Mouse (Mus musculus) embryonic fibroblast, embryonic 13.5 days (primary cell): ENCODE measurements around the gene Tshz2. TPM values are rescaled to one million over a fixed set of nuclear protein-coding genes. Genes with fewer than 3 reads are reported as not detected.

Source experiments
- H3K27ac ChIP-seq: 2 replicates; pipeline ENCODE4 v1.5.1; 2012; ENCODE audit warnings: low read length, control low read depth, inconsistent platforms; ENCODE audit not compliant: insufficient read depth
- H3K4me1 ChIP-seq: 2 replicates; pipeline ENCODE4 v1.6.1; 2011; ENCODE audit warnings: low read length; ENCODE audit not compliant: control insufficient read depth, insufficient read depth
- H3K4me3 ChIP-seq: 2 replicates; pipeline ENCODE4 v1.5.1; 2011; ENCODE audit warnings: mild to moderate bottlenecking, control low read depth, low read length; ENCODE audit not compliant: insufficient read depth
- CTCF ChIP-seq: IDR thresholded peaks from 2 replicates; pipeline ENCODE4 v1.5.1; 2011; ENCODE audit warnings: mild to moderate bottlenecking, control low read depth, low read length, moderate library complexity, borderline replicate concordance; ENCODE audit not compliant: insufficient read depth
- POLR2A ChIP-seq: IDR thresholded peaks from 2 replicates; pipeline ENCODE4 v1.6.1; 2011; ENCODE audit warnings: low read depth, mild to moderate bottlenecking, control low read depth, low read length, moderate library complexity
- polyA plus RNA-seq: library from polyadenylated mRNA; stranded (reverse); fragments of >200 nt; gene quantifications from 2 replicates; pipeline ENCODE4 v1.2.4, GENCODE M21; 2011; ENCODE audit warnings: low read depth; ENCODE audit not compliant: missing spikeins, insufficient read length

The Tshz2 gene
- polyA plus RNA-seq, 1 experiment = 10.7 TPM

DNA sequence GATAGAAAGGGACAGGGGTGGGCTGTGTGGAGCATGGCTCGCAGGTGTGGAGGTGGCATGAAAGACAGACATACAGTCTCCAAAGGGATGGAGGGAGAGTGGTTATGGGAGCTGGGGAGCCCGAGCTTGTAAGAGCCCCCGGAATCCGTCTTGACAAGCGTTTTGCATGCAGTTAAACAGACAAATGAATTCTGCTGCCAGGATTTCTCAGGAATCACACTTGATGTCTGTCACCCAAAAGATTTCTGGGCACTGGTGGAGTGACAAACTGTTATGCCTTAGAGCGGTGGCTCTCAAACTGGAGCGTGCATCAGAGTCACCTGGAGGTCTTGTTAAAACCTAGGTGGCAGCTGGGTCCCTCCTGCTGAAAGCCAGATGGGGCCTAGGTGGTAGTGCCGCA, 34.8 kb upstream of the Tshz2 start:
- H3K4me1 ChIP-seq = no peaks in the 10 kb centered on the region
- TF ChIP-seq POLR2A (no peak), CTCF (no peak)
- H3K27ac ChIP-seq = no peak overlapping the region
- H3K4me3 ChIP-seq = no peak overlapping the region

GRCm38 (mm10) chr2:169599591-169599990, 33.2 kb upstream of the Tshz2 start:
- Histone ChIP-seq H3K27ac (no peak overlapping the region), H3K4me3 (no peak overlapping the region), H3K4me1 (no peaks in the 10 kb centered on the region)
- TF ChIP-seq CTCF (no peak), POLR2A (no peak)

- H3K4me1 ChIP-seq = no peaks in the 10 kb centered on the region
- no peak overlapping the region for H3K4me3 ChIP-seq
- H3K27ac ChIP-seq = no peak overlapping the region
- TF ChIP-seq POLR2A (no peak), CTCF (no peak)
These were observed 32.6 kb upstream of the Tshz2 start for GRCm38 (mm10) chr2:169600163-169600562.

DNA sequence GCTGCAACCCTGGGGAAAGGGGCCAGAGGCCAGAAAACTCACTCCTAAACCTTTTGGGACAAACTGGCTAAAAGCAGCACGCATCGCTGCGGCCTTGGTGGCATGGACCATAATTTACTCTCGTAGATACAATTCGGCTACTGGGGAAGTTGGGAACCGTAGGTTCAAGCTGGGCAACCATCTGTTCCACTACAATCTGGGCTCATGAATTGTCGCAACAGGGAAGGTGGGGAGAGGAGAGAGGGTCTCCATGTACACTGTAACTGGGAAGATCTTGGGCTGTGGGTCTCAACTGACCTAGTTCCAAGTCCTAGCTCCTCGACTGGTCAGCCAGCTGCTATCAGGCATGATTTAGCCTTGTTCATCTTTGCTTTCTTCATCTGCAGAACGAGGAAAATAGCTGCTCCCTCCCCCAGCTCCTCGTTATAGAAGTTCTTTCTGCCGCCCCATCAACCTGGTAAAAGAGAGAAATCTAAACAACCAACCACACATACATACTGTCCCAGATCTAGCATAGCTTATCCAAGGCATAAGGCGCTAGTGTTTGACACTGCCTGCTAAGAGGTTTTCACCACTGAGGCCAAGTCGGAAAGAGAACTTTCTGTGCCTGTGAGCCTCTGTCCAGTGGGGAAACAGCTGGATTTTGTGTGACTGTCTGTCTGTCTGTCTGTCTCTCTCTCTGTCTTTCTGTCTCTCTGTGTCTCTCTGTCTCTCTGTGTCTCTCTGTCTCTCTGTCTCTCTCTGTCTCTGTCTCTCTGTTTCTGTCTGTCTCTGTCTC, 25.7 kb upstream of the Tshz2 start:
- TF ChIP-seq CTCF = no peak
- no peak for TF ChIP-seq POLR2A
- no peak overlapping the region for H3K27ac ChIP-seq
- H3K4me1 ChIP-seq = peaks cover 7% of the 10 kb centered on the region
- H3K4me3 ChIP-seq = no peak overlapping the region

DNA sequence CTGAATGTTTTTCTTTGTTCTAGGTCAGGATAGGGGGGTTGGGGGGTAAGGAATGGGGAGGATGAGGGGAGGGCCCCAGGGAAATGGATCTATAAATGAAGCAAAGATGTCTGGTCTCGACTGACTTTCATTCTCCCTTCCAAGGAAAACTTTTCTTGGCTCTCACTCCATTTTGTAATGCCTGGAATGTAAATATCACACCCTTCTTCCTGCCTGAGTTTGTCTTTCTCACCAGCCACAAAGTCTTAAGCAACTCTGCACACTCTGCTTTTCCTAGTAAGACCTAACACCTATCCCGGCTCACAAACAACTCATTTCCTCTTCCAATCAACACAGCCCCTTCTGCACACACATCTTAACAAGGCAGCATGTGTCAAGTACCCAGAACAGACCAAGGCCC, 25.0 kb upstream of the Tshz2 start:
- Histone ChIP-seq H3K27ac (no peak overlapping the region), H3K4me3 (no peak overlapping the region), H3K4me1 (peaks cover 7% of the 10 kb centered on the region)
- TF ChIP-seq POLR2A (no peak), CTCF (no peak)

GRCm38 (mm10) chr2:169609956-169610355, 22.9 kb upstream of the Tshz2 start:
- no peak overlapping the region for H3K4me3 ChIP-seq
- H3K27ac ChIP-seq = no peak overlapping the region
- TF ChIP-seq POLR2A = no peak
- TF ChIP-seq CTCF = no peak
- peaks cover 7% of the 10 kb centered on the region for H3K4me1 ChIP-seq

- Histone ChIP-seq H3K4me1 (peaks cover 7% of the 10 kb centered on the region), H3K27ac (no peak overlapping the region), H3K4me3 (no peak overlapping the region)
- TF ChIP-seq CTCF (no peak), POLR2A (no peak)
These were observed 21.9 kb upstream of the Tshz2 start for GRCm38 (mm10) chr2:169610882-169611281.

DNA sequence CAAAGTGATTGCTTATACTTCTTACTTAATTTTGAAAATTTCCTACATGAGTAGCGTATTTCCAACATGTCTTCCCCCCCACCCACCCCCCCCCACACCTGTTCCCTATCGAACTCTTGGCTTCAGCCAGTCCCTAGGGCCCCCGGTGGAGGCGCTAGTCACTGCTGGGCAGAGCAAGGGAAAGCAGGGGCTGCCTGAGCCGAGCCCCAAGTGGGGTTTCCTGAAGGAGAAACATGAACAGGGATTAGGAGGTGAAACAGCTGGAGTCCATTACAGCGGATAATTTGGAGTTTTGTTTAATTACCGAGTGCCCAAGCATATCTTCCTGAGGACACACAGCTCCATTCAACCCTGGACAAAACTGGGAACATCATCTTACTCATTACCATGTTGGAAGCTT, 21.3 kb upstream of the Tshz2 start:
- Histone ChIP-seq H3K4me3 (no peak overlapping the region), H3K27ac (no peak overlapping the region), H3K4me1 (peaks cover 7% of the 10 kb centered on the region)
- no peak for TF ChIP-seq POLR2A
- TF ChIP-seq CTCF = no peak

DNA sequence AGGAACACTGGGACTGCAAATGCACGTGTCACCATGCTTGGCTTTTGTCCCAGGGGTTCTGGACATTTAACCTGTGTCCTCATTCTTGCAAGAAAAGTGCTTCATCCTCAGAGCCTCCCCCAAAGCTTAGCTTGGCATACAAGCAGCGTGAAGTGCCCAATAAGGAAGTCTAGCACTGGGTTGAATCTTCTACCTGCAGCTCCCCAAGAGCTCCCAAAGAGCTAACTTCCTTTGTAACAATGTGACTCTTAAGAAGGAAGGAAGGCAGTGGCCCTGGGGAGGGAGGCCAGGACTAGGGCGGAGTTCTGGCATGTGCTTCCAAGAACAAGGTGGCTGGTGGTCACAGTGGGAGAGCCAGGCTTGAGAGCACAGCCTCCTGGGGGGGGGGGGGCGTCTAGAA, 18.1 kb upstream of the Tshz2 start:
- Histone ChIP-seq H3K4me3 (no peak overlapping the region), H3K27ac (no peak overlapping the region), H3K4me1 (peaks cover 5% of the 10 kb centered on the region; the same call in 1 of the 2 replicates)
- TF ChIP-seq POLR2A (no peak), CTCF (no peak)

DNA sequence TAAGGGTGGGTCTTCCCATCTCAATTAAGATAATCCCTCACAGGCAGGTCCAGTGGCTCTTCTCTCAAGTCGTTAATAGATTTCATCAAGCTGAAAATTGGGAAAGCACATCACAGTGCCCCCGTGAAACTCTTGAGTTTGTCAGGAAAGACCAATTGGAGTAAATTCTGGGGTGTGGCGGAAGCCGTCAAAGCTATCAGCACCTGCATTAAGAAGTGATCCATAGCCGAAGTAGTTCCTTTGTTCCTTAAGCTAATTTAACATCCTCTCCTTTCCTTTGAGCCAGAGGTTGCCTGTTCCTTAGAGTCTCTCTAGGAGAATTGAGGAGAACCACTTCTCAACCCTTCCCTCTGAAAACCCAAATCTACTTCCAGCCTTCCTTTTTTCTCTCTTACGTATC, 16.8 kb upstream of the Tshz2 start:
- Histone ChIP-seq H3K27ac (no peak overlapping the region), H3K4me3 (no peak overlapping the region), H3K4me1 (peaks cover 2% of the 10 kb centered on the region; the same call in 1 of the 2 replicates)
- TF ChIP-seq CTCF (no peak), POLR2A (no peak)

- TF ChIP-seq CTCF = no peak
- TF ChIP-seq POLR2A = no peak
- Histone ChIP-seq H3K4me3 (no peak overlapping the region), H3K27ac (no peak overlapping the region), H3K4me1 (no peaks in the 10 kb centered on the region)
These were observed 11.6 kb upstream of the Tshz2 start for GRCm38 (mm10) chr2:169621201-169621710.
